Comparison of ENCODE assay signal across 24 mouse cellular contexts in the genomic region with DNA sequence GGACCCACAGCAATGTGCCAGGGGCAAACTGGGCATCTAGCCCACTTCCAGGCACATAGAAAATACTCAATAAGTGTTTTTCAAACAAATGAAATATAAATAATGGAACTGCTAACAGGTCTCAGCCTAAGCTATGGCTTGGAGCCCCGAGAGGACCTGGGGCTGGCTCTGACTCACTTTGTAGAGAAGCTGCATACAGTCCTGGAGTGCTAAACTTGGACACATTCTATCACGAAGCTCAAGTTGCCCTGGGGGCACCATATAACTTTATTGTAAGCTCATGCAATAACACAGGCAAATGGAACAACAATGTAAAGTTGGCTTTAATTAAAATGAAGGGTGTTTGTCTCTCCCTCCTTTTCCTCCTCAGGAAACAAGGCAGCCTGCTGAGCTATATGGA. TPM values are rescaled to one million over a fixed set of nuclear protein-coding genes. Genes with fewer than 3 reads are reported as not detected.
A peak's percentile ranks its signal among the peaks of the same experiment; 100 is the strongest.
DNase-seq lines count a peak whose midpoint lies in the region; ATAC-seq and TF ChIP-seq lines count a peak whose summit lies in the region.
"Had no signal": no experiment of that assay in that cellular context is flagged by ENCODE, and none has a peak within 500 bp of the region (broad histone marks: within the 10 kb centered on the region; RNA-seq: fewer than 3 reads in every experiment).

No protein-coding gene starts in this region.

- WGBS in embryonic facial prominence, embryonic 15.5 days = 49% methylated on average over 2 of the region's 2 CpGs
- 86% methylated on average over 2 of the region's 2 CpGs for WGBS in embryonic facial prominence, embryonic 10.5 days
- 24% methylated on average over 2 of the region's 2 CpGs for WGBS in limb, embryonic 14.5 days

- no peak overlapping the region for H3K27ac ChIP-seq in embryonic facial prominence, embryonic 15.5 days (replicated peaks)
- no peak overlapping the region for H3K27ac ChIP-seq in embryonic facial prominence, embryonic 10.5 days (replicated peaks)
- H3K27ac ChIP-seq in limb, embryonic 14.5 days (replicated peaks; ENCODE audit: low read depth, low read length) = no peak overlapping the region
- H3K27ac ChIP-seq: embryonic facial prominence, embryonic 13.5 days; forebrain, embryonic 13.5 days; forebrain, embryonic 15.5 days had no signal

- TF ChIP-seq POLR2A in limb, embryonic 14.5 days (IDR thresholded peaks at IDR 0.05; ENCODE audit: borderline replicate concordance, extremely low read depth, insufficient read depth, insufficient read length) = no peak

- H3K4me2 ChIP-seq in embryonic facial prominence, embryonic 15.5 days (replicated peaks) = no peak overlapping the region
- H3K4me2 ChIP-seq in limb, embryonic 14.5 days (replicated peaks; ENCODE audit: low read depth, low read length, severe bottlenecking) = no peak overlapping the region
- H3K4me2 ChIP-seq: embryonic facial prominence, embryonic 13.5 days; forebrain, embryonic 13.5 days; forebrain, embryonic 15.5 days had no signal

- H3K36me3 ChIP-seq in embryonic facial prominence, embryonic 15.5 days = no peaks in the 10 kb centered on the region
- H3K36me3 ChIP-seq in embryonic facial prominence, embryonic 10.5 days (replicated peaks) = no peaks in the 10 kb centered on the region
- no peaks in the 10 kb centered on the region for H3K36me3 ChIP-seq in limb, embryonic 14.5 days (ENCODE audit: control insufficient read depth, insufficient read depth, low read length)
- H3K36me3 ChIP-seq: embryonic facial prominence, embryonic 13.5 days; forebrain, embryonic 15.5 days; G1E had no signal

- H3K4me1 ChIP-seq in embryonic facial prominence, embryonic 15.5 days = no peaks in the 10 kb centered on the region
- H3K4me1 ChIP-seq in embryonic facial prominence, embryonic 10.5 days = peaks cover 8% of the 10 kb centered on the region
- 0 out of 2 replicates have a peak, but pooled peaks cover 2% of the 10 kb centered on the region for H3K4me1 ChIP-seq in limb, embryonic 14.5 days (ENCODE audit: control insufficient read depth, insufficient read depth, low read length)
- H3K4me1 ChIP-seq: embryonic facial prominence, embryonic 13.5 days; forebrain, embryonic 13.5 days; forebrain, embryonic 15.5 days had no signal

- no peak overlapping the region for H3K4me3 ChIP-seq in embryonic facial prominence, embryonic 15.5 days (replicated peaks)
- H3K4me3 ChIP-seq in embryonic facial prominence, embryonic 10.5 days = no peak overlapping the region
- no peak overlapping the region for H3K4me3 ChIP-seq in limb, embryonic 14.5 days (replicated peaks; ENCODE audit: low read length)
- H3K4me3 ChIP-seq: embryonic facial prominence, embryonic 13.5 days; forebrain, embryonic 13.5 days; forebrain, embryonic 15.5 days had no signal

- H3K9ac ChIP-seq in embryonic facial prominence, embryonic 15.5 days = no peak overlapping the region
- H3K9ac ChIP-seq in limb, embryonic 14.5 days (ENCODE audit: low read depth, low read length, severe bottlenecking) = no peak overlapping the region
- H3K9ac ChIP-seq: embryonic facial prominence, embryonic 13.5 days; forebrain, embryonic 13.5 days; forebrain, embryonic 15.5 days; forebrain, postnatal 0 days had no signal

- peaks cover 8% of the 10 kb centered on the region; the same call in 1 of the 2 replicates for H3K27me3 ChIP-seq in embryonic facial prominence, embryonic 15.5 days
- peaks cover 27% of the 10 kb centered on the region for H3K27me3 ChIP-seq in embryonic facial prominence, embryonic 10.5 days (replicated peaks; ENCODE audit: low read depth, poor library complexity, severe bottlenecking)
- no peaks in the 10 kb centered on the region for H3K27me3 ChIP-seq in limb, embryonic 14.5 days (ENCODE audit: control insufficient read depth, insufficient read depth, low read length)
- H3K27me3 ChIP-seq: forebrain, embryonic 13.5 days; forebrain, embryonic 15.5 days had no signal

- no peaks in the 10 kb centered on the region for H3K9me3 ChIP-seq in embryonic facial prominence, embryonic 15.5 days (replicated peaks)
- H3K9me3 ChIP-seq in embryonic facial prominence, embryonic 10.5 days = no peaks in the 10 kb centered on the region
- no peaks in the 10 kb centered on the region for H3K9me3 ChIP-seq in limb, embryonic 14.5 days (ENCODE audit: control insufficient read depth, low read length)
- H3K9me3 ChIP-seq: embryonic facial prominence, embryonic 13.5 days; forebrain, embryonic 13.5 days; forebrain, embryonic 15.5 days; G1E had no signal

- no peak for DNase-seq in embryonic facial prominence, embryonic 10.5 days (ENCODE audit: low spot score)
- DNase-seq in NIH3T3 (ENCODE audit: low read depth) = peak; percentile 25
- DNase-seq in limb, embryonic 14.5 days (ENCODE audit: low spot score) = no peak
- no peak for DNase-seq in thymus, postnatal 4 days
- DNase-seq: adrenal gland, adult 2 months; adrenal gland, postnatal 10 days; adrenal gland, postnatal 25 days; B cell, adult 2 months; cerebellum, adult 11-12 months; cerebellum, adult 2 months; cerebellum, adult 9-10 months; cerebellum, postnatal 10 days; cerebellum, postnatal 25 days; forebrain, postnatal 0 days had no signal

- peak; percentile 60; the same call in 1 of the 2 replicates for ATAC-seq in embryonic facial prominence, embryonic 15.5 days (ENCODE audit: insufficient number of reproducible peaks, low FRiP score, low TSS enrichment, low read depth)
- ATAC-seq in limb, embryonic 14.5 days (ENCODE audit: low FRiP score, low read depth) = peak; percentile 63
- ATAC-seq: CD4-positive, CD25-positive, alpha-beta regulatory T cell, adult 4 months; forebrain, embryonic 13.5 days; forebrain, embryonic 15.5 days; forebrain, postnatal 0 days had no signal

RNA-seq across cellular contexts. Expression of a gene that starts 32.4 kb away (rescaled TPM):
- polyA plus RNA-seq in embryonic facial prominence, embryonic 15.5 days (2015; fragmentation: Nextera tagmentation; extraction: Ambion mirVana) = not detected in 2 replicates
- polyA plus RNA-seq in embryonic facial prominence, embryonic 10.5 days (2016; fragmentation: Nextera tagmentation; extraction: Ambion mirVana) = 0.09 TPM in 1 of 2 replicates, not detected in the other
- polyA plus RNA-seq in limb, embryonic 14.5 days (2012; rRNA removed) = not detected in 2 replicates
- polyA plus RNA-seq in limb, embryonic 14.5 days (2014; fragmentation: Nextera tagmentation; extraction: Ambion mirVana) = not detected in 2 replicates
- polyA plus RNA-seq: adrenal gland, adult 2 months; CD4-positive, CD25-positive, alpha-beta regulatory T cell, adult 4 months; cerebellum, adult 2 months; cortical plate, adult 2 months; embryonic facial prominence, embryonic 11.5 days; embryonic facial prominence, embryonic 13.5 days; forebrain, embryonic 11.5 days; forebrain, embryonic 13.5 days; forebrain, embryonic 15.5 days; forebrain, postnatal 0 days; frontal cortex, adult 2 months; G1E had no signal

RNA-seq across cellular contexts. Expression of a gene that starts 54.7 kb away (rescaled TPM):
- 1.8 and 2.3 TPM in 2 replicates for polyA plus RNA-seq in embryonic facial prominence, embryonic 15.5 days (2015; fragmentation: Nextera tagmentation; extraction: Ambion mirVana)
- polyA plus RNA-seq in embryonic facial prominence, embryonic 10.5 days (2016; fragmentation: Nextera tagmentation; extraction: Ambion mirVana) = 4.6 and 4.8 TPM in 2 replicates
- 3.9 and 6.6 TPM in 2 replicates for polyA plus RNA-seq in limb, embryonic 14.5 days (2012; rRNA removed)
- 1.2 and 1.5 TPM in 2 replicates for polyA plus RNA-seq in limb, embryonic 14.5 days (2014; fragmentation: Nextera tagmentation; extraction: Ambion mirVana)
